Mouse (Mus musculus) lung, postnatal 0 days (tissue): ENCODE results near the gene Rbpj.

ENCODE experiments used
- CTCF ChIP-seq: IDR thresholded peaks from 2 replicates; pipeline ENCODE4 v1.5.1; 2016; ENCODE audit warnings: antibody characterized with exemption, mild to moderate bottlenecking
- EP300 ChIP-seq: IDR thresholded peaks from 2 replicates; pipeline ENCODE4 v1.6.1; 2016; ENCODE audit warnings: antibody characterized with exemption, mild to moderate bottlenecking, control low read depth

DNA sequence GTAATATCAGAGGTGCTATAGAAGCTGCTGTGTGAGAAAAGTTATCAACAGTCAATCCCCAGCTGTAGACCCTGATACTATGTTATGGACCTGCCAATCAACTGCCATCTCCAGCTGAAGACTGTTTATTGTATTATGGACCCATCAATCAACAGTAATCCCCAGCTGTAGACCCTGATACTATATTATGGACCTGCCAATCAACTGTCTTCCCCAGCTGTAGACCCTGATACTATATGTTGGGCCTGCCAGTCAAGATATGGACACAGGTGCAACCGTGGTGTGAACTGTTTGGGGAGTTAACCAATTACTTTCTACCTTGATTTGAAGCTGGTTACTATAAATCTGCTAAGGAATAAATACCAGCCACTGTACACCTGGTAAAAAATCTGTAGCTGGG is 218.5 kb downstream of the Rbpj start:
- no peak for TF ChIP-seq CTCF
- no peak for TF ChIP-seq EP300
